Mouse (Mus musculus) testis, adult 2 months (tissue): ENCODE results near the gene Cubn.

Experiments used
- CTCF ChIP-seq: fragments of 200-500 bp; IDR thresholded peaks from 2 replicates; pipeline ENCODE4 v1.5.1; 2012; ENCODE audit warnings: low read depth, mild to moderate bottlenecking, inconsistent platforms, low read length, moderate library complexity; ENCODE audit not compliant: control insufficient read depth, insufficient read depth, insufficient replicate concordance
- POLR2A ChIP-seq: fragments of 200-500 bp; IDR thresholded peaks from 2 replicates; pipeline ENCODE4 v1.6.1; 2012; ENCODE audit warnings: low read depth, mild to moderate bottlenecking, inconsistent platforms, low read length, moderate library complexity; ENCODE audit not compliant: control insufficient read depth

DNA sequence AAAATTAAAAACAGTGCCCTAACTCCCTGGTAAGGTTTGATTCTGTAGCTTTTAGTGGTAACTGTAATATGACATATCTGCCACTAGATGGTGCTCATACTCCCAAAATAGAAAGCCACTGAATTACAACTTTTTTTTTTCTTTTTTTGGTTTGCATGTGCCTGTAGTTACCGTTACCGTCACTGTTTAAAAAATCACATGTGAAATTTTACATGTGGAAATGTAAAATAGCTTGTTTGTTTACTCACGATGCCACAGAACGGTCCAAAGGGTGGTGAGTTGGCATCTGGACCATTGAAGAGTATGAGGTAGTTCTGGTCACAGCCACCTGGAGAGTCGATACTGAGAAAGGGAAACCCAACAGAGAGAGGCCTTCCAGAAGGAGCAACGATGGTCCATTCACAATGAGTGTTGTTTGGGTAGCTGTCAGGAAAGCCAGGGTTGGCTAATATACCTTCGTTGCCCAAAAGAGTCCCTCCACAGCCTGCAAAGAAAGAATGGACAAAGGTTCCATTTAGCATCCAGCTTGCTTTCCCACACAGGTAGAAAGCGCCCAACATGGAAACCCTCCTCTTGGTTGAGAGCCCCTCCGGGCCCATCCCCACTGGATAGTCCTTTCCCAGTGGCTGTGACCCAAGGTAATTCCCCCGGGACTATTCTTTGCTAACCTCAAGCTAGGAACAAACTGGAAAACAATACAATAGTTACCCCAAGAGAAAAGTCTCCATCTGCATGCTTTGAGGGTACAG is 213.3 kb downstream of the Cubn start:
- TF ChIP-seq CTCF (peak; percentile 24; the same call in 1 of the 2 replicates), POLR2A (no peak)
